Mouse (Mus musculus): ENCODE measurements around the gene Palm2. TPM values are rescaled to one million over a fixed set of nuclear protein-coding genes. Genes with fewer than 3 reads are reported as not detected.
A peak's percentile ranks its signal among the peaks of the same experiment; 100 is the strongest.
"Not testable (repeated sequence)": the region's sequence is repeated elsewhere in the genome, so short reads cannot be mapped to it uniquely, and the experiment has no call there.

Palm2 gene
- 0.27 and 0.49 TPM in 2 replicates for polyA plus RNA-seq (2012; rRNA removed)

DNA sequence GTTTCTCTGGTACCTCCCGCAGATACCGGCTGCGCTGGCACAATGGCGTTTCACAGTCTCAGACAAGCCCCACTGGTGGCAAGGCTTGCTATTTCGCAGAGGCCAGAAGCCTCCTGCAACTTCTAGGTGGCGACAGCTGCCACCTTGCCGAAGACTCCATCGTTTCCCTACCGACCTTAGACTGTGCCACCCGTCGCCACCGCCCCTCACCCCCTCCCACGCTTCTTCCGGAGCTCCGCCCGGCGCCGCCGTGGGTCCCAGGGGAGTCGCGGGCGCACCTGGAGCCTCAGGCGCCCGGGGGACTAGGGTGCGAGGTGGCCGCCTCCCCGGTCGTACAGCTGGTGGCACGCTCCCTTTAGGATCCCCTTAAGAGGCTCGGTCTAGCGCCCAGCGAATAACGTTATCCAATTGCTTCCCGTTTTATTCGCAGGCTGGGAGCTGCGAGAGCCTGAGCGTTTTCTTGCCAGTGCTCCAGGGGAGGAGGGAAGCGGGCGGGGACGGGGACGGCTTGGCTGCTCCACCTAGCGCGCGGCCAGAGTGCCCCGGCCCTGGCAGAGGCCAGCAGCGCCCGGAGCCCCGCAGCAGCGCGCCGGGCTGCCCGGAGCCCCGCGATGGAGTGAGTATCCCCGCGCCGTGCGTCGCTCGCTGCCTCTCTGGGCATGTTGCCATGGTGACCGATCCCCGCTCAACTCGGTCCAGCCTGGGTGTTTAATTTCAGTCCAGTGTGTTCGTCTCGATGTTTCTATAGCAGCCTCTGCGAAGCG is at the start of gene Palm2:
Gene Palm2, plus strand, starts transcription at position 307 of the 764 bp plus-strand sequence.
- no peak for TF ChIP-seq POLR2A (IDR thresholded peaks at IDR 0.05; ENCODE audit: borderline replicate concordance, extremely low read depth, low read depth, low read length)
- no peak for TF ChIP-seq CTCF (IDR thresholded peaks at IDR 0.05; ENCODE audit: insufficient read depth, low read length)
- peak; percentile 20 for DNase-seq
- WGBS, result 1% methylated on average over 67 of the region's 67 CpGs
- Histone ChIP-seq H3K4me3 (replicated peaks; ENCODE audit: extremely low read depth, low read depth, low read length) (peak within 1 kb of the TSS; percentile 14), H3K4me1 (ENCODE audit: control insufficient read depth, insufficient read depth, low read length) (no peaks in the 10 kb centered on the region)

- TF ChIP-seq POLR2A (IDR thresholded peaks at IDR 0.05; ENCODE audit: borderline replicate concordance, extremely low read depth, low read depth, low read length), result no peak
- TF ChIP-seq CTCF (IDR thresholded peaks at IDR 0.05; ENCODE audit: insufficient read depth, low read length), result peak; percentile 29; the same call in 1 of the 2 replicates
- Histone ChIP-seq H3K4me1 (ENCODE audit: control insufficient read depth, insufficient read depth, low read length) (no peaks in the 10 kb centered on the region), H3K4me3 (replicated peaks; ENCODE audit: extremely low read depth, low read depth, low read length) (no peak overlapping the region)
- 90% methylated on average over 2 of the region's 2 CpGs for WGBS
- DNase-seq, result no peak
These were observed 49.7 kb upstream of the Palm2 start for GRCm38 (mm10) chr4:57384355-57384754.

- no peak for DNase-seq
- 50% methylated on average over 8 of the region's 8 CpGs for WGBS
- Histone ChIP-seq H3K4me3 (replicated peaks; ENCODE audit: extremely low read depth, low read depth, low read length) (no peak overlapping the region), H3K4me1 (ENCODE audit: control insufficient read depth, insufficient read depth, low read length) (no peaks in the 10 kb centered on the region)
- TF ChIP-seq CTCF (IDR thresholded peaks at IDR 0.05; ENCODE audit: insufficient read depth, low read length), result no peak
- TF ChIP-seq POLR2A (IDR thresholded peaks at IDR 0.05; ENCODE audit: borderline replicate concordance, extremely low read depth, low read depth, low read length), result no peak
These were observed 42.9 kb upstream of the Palm2 start for GRCm38 (mm10) chr4:57391103-57391502.

GRCm38 (mm10) chr4:57396414-57396813 is 37.6 kb upstream of the Palm2 start:
- peak overlapping the region; percentile 28 for H3K4me3 ChIP-seq (replicated peaks; ENCODE audit: extremely low read depth, low read depth, low read length)
- no peaks in the 10 kb centered on the region for H3K4me1 ChIP-seq (ENCODE audit: control insufficient read depth, insufficient read depth, low read length)
- TF ChIP-seq CTCF (IDR thresholded peaks at IDR 0.05; ENCODE audit: insufficient read depth, low read length) (no peak), POLR2A (IDR thresholded peaks at IDR 0.05; ENCODE audit: borderline replicate concordance, extremely low read depth, low read depth, low read length) (no peak)
- no peak for DNase-seq
- WGBS, result 42% methylated on average over 9 of the region's 9 CpGs

DNA sequence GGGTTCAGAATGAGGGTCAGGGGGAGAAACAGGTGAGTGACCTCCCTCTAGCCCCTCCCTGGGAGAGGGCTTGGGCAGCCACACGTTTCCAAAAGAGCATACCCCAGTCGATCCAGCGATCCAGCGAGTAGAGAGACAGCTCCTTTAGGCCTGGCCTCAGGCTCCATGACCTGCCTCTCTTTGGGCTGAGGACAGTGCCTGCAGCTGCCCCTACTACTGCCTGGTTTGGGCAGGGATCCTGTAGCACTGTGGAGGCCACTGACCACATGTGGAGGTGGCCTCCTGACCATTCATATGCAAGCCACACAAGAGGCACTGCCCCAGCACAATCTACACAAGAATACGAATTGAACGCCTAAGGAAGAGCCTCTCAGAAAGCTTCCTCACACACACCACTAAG is 21.7 kb upstream of the Palm2 start:
- 56% methylated on average over 6 of the region's 6 CpGs for WGBS
- H3K4me3 ChIP-seq (replicated peaks; ENCODE audit: extremely low read depth, low read depth, low read length); DNase-seq; H3K4me1 ChIP-seq (ENCODE audit: control insufficient read depth, insufficient read depth, low read length): not testable (repeated sequence)

GRCm38 (mm10) chr4:57413016-57413415 is 21.0 kb upstream of the Palm2 start:
- H3K4me1 ChIP-seq (ENCODE audit: control insufficient read depth, insufficient read depth, low read length), result no peaks in the 10 kb centered on the region
- WGBS, result 52% methylated on average over 7 of the region's 7 CpGs
- no peak for DNase-seq
- TF ChIP-seq CTCF (IDR thresholded peaks at IDR 0.05; ENCODE audit: insufficient read depth, low read length), result no peak
- TF ChIP-seq POLR2A (IDR thresholded peaks at IDR 0.05; ENCODE audit: borderline replicate concordance, extremely low read depth, low read depth, low read length), result no peak
- no peak overlapping the region for H3K4me3 ChIP-seq (replicated peaks; ENCODE audit: extremely low read depth, low read depth, low read length)

DNA sequence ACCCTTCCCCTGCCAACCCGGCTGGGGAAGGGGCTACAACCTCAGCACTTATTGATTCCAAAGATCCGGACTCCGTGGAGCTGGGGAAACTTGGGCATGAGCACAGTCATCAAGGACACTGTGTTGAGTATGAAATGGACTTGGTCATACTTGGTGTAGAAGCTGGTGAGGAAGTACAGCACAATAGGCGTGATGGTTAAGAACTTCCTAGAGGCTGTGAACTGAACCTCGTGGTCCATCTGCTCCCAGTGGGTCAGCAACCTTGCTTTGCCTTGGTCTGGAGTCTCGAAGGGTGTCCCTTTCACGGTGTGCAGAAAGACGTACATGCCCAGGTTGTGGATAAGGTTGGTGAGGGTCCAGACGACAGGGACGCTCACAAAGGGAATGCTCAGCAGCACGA is 20.4 kb upstream of the Palm2 start:
- 87% methylated on average over 11 of the region's 11 CpGs for WGBS
- DNase-seq; H3K4me3 ChIP-seq (replicated peaks; ENCODE audit: extremely low read depth, low read depth, low read length); H3K4me1 ChIP-seq (ENCODE audit: control insufficient read depth, insufficient read depth, low read length): not testable (repeated sequence)

- 79% methylated on average over 7 of the region's 7 CpGs for whole genome bisulfite sequencing
- H3K4me3 ChIP-seq (replicated peaks; ENCODE audit: extremely low read depth, low read depth, low read length), result no peak overlapping the region
- TF ChIP-seq POLR2A (IDR thresholded peaks at IDR 0.05; ENCODE audit: borderline replicate concordance, extremely low read depth, low read depth, low read length), result no peak
- no peak for TF ChIP-seq CTCF (IDR thresholded peaks at IDR 0.05; ENCODE audit: insufficient read depth, low read length)
- no peaks in the 10 kb centered on the region for H3K4me1 ChIP-seq (ENCODE audit: control insufficient read depth, insufficient read depth, low read length)
- no peak for DNase-seq
These were observed 10.0 kb upstream of the Palm2 start for GRCm38 (mm10) chr4:57424011-57424410.

- 69% methylated on average over 8 of the region's 8 CpGs for WGBS
- no peak for TF ChIP-seq CTCF (IDR thresholded peaks at IDR 0.05; ENCODE audit: insufficient read depth, low read length)
- no peak for TF ChIP-seq POLR2A (IDR thresholded peaks at IDR 0.05; ENCODE audit: borderline replicate concordance, extremely low read depth, low read depth, low read length)
- Histone ChIP-seq H3K4me3 (replicated peaks; ENCODE audit: extremely low read depth, low read depth, low read length) (no peak overlapping the region), H3K4me1 (ENCODE audit: control insufficient read depth, insufficient read depth, low read length) (no peaks in the 10 kb centered on the region)
- no peak for DNase-seq
These were observed 5.7 kb upstream of the Palm2 start for GRCm38 (mm10) chr4:57428317-57428716.

DNA sequence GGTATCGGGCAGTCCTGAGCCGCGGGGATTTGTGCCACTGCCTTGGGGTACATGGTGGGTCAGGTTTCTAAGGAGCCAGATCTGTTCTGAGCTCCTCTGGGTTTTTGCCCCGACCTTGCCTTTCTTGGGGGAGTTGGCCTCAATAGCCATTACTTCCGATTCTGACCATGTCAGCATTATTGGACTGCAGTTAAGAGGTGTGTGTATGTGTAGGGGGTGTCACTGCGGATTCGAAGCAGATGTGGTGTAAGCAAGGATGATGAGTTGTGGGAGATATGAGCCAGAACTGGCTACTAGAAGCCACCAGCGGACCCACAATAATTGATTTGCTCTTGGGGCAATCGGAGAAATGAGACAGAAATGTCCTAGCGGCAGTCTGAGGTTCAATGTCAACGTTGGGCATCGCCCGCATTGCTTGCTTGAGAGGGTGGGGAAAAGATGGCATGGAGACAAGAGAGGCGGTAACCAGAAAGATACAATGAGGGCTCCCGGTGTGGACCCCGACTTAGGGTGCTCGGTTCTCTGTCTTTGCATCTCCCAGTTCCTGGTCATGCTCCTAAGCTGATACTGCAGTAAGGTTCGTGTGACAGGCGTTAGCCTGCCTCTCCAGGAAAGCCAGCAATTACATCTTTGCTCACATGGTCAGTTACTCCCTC is 786 bp downstream of the Palm2 start:
- 21% methylated on average over 19 of the region's 19 CpGs for WGBS
- TF ChIP-seq CTCF (IDR thresholded peaks at IDR 0.05; ENCODE audit: insufficient read depth, low read length), result no peak
- TF ChIP-seq POLR2A (IDR thresholded peaks at IDR 0.05; ENCODE audit: borderline replicate concordance, extremely low read depth, low read depth, low read length), result no peak
- H3K4me3 ChIP-seq (replicated peaks; ENCODE audit: extremely low read depth, low read depth, low read length), result peak overlapping the region; percentile 14
- no peaks in the 10 kb centered on the region for H3K4me1 ChIP-seq (ENCODE audit: control insufficient read depth, insufficient read depth, low read length)
- no peak for DNase-seq
